Mouse (Mus musculus) MEL (cell line): ENCODE results near the gene Abhd17a.

Source experiments
- CTCF ChIP-seq, 3 experiments: IDR thresholded peaks in 2 of 3; conservative IDR thresholded peaks in 1 of 3; 2 replicates each; pipeline ENCODE4 v1.5.1; 2011 to 2012; ENCODE audit warnings: low read length in 3 of 3, low read depth in 2 of 3, mild to moderate bottlenecking in 2 of 3, improper control_type of control experiment in 1 of 3, inconsistent platforms in 1 of 3, mixed read lengths in 1 of 3, moderate library complexity in 1 of 3; ENCODE audit not compliant: control insufficient read depth in 1 of 3, insufficient read depth in 1 of 3, poor library complexity in 1 of 3, severe bottlenecking in 1 of 3
- JUND ChIP-seq: IDR thresholded peaks from 2 replicates; pipeline ENCODE4 v1.6.1; 2011; ENCODE audit warnings: low read depth, mild to moderate bottlenecking, improper control_type of control experiment, low read length
- MAX ChIP-seq: IDR thresholded peaks from 2 replicates; pipeline ENCODE4 v1.6.1; 2011; ENCODE audit warnings: low read length, improper control_type of control experiment
- MEF2A ChIP-seq: IDR thresholded peaks from 2 replicates; pipeline ENCODE4 v1.6.1; 2014; ENCODE audit warnings: low read depth, mild to moderate bottlenecking, inconsistent platforms, low read length, improper control_type of control experiment; ENCODE audit not compliant: poor library complexity, insufficient replicate concordance, severe bottlenecking; ENCODE audit errors: extremely low read depth
- POLR2A ChIP-seq, 2 experiments: IDR thresholded peaks; 2 replicates each; pipeline ENCODE4 v1.6.1; 2011 to 2012; ENCODE audit warnings: low read length in 2 of 2, mild to moderate bottlenecking in 2 of 2, control low read depth in 1 of 2, improper control_type of control experiment in 1 of 2, low read depth in 1 of 2, moderate library complexity in 1 of 2; ENCODE audit not compliant: control insufficient read depth in 1 of 2, insufficient read depth in 1 of 2, poor library complexity in 1 of 2
- POLR2AphosphoS2 ChIP-seq: IDR thresholded peaks from 2 replicates; pipeline ENCODE4 v1.6.1; 2011; ENCODE audit warnings: low read length, improper control_type of control experiment
- TBP ChIP-seq: IDR thresholded peaks from 2 replicates; pipeline ENCODE4 v1.8.0; 2011; ENCODE audit warnings: low read depth, low read length, improper control_type of control experiment
- ZNF384 ChIP-seq: IDR thresholded peaks from 2 replicates; pipeline ENCODE4 v1.6.1; 2012; ENCODE audit warnings: low read depth, mild to moderate bottlenecking, inconsistent platforms, low read length, improper control_type of control experiment

GRCm38 (mm10) chr10:80603364-80603763, 13.2 kb upstream of the Abhd17a start:
- TF ChIP-seq CTCF (IDR thresholded peaks at IDR 0.05 in 2 of 3, conservative IDR thresholded peaks at IDR 0.05 in 1 of 3; ENCODE audit: control insufficient read depth in 1 of 3, insufficient read depth in 1 of 3, low read depth in 2 of 3, low read length in 3 of 3, poor library complexity in 1 of 3, severe bottlenecking in 1 of 3) (no peak), JUND (no peak), MAX (no peak), POLR2A (IDR thresholded peaks at IDR 0.05; ENCODE audit: control insufficient read depth in 1 of 2, insufficient read depth in 1 of 2, low read depth in 1 of 2, low read length in 2 of 2, poor library complexity in 1 of 2) (no peak), ZNF384 (no peak), TBP (no peak), POLR2AphosphoS2 (no peak), MEF2A (no peak)
